Mouse (Mus musculus) bone marrow, adult 2 months (tissue): ENCODE results near the gene Osbp.

Source experiments
- CTCF ChIP-seq: fragments of 200-500 bp; IDR thresholded peaks from 2 replicates; pipeline ENCODE4 v1.5.1; 2011; ENCODE audit warnings: low read length, control low read depth; ENCODE audit not compliant: control insufficient read depth, insufficient read depth
- POLR2A ChIP-seq: fragments of 200-500 bp; IDR thresholded peaks from 2 replicates; pipeline ENCODE4 v1.6.1; 2011; ENCODE audit warnings: low read depth, mild to moderate bottlenecking, control low read depth, low read length, borderline replicate concordance; ENCODE audit not compliant: control insufficient read depth

DNA sequence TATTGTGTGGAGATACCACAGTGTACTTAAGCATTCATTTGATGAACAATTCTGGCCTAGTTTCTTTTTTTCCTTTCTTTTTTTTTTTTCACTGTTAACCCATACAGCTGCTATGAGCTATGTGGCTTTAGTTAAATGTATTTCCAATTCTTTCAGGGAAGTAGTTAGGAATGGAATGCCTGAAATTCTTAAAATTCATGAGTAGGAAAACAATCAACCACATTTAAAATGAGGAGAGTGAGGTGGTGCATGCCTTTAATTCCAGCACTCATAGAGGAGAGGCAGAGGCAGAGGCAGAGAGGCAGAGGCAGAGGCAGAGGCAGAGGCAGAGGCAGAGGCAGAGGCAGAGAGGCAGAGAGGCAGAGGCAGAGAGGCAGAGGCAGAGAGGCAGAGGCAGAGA, 72.0 kb downstream of the Osbp start:
- TF ChIP-seq CTCF (no peak), POLR2A (no peak)
